Mouse (Mus musculus) lung, adult 2 months (tissue): ENCODE results near the gene Il9r.

Experiments used
- CTCF ChIP-seq: fragments of 200-500 bp; IDR thresholded peaks from 2 replicates; pipeline ENCODE4 v1.5.1; 2011; ENCODE audit warnings: mild to moderate bottlenecking, low read length, control low read depth; ENCODE audit not compliant: insufficient read depth
- POLR2A ChIP-seq: fragments of 200-500 bp; IDR thresholded peaks from 2 replicates; pipeline ENCODE4 v1.6.1; 2011; ENCODE audit warnings: low read depth, mild to moderate bottlenecking, control low read depth, low read length, borderline replicate concordance; ENCODE audit errors: extremely low read depth

GRCm38 (mm10) chr11:32190603-32191110, 9.4 kb downstream of the Il9r start:
- TF ChIP-seq POLR2A = no peak
- no peak for TF ChIP-seq CTCF
